Mouse (Mus musculus) adrenal gland, adult 18-20 months (tissue): Measurements from ENCODE around the gene Frmpd2. TPM values are rescaled to one million over a fixed set of nuclear protein-coding genes. Genes with fewer than 3 reads are reported as not detected.

Experiments used
- DNase-seq, 2 experiments: peaks; one replicate each; pipeline ENCODE4 v3.0.0; 2021 to 2022; ENCODE audit warnings: low spot score in 2 of 2
- total RNA-seq, 2 experiments: library from RNA; stranded (reverse); gene quantifications; 1 replicate in 1 of 2; 2 replicates in 1 of 2; pipeline ENCODE4 v1.2.3; 2021

The Frmpd2 gene
- total RNA-seq, 2 experiments from 2014 or later, result not detected

DNA sequence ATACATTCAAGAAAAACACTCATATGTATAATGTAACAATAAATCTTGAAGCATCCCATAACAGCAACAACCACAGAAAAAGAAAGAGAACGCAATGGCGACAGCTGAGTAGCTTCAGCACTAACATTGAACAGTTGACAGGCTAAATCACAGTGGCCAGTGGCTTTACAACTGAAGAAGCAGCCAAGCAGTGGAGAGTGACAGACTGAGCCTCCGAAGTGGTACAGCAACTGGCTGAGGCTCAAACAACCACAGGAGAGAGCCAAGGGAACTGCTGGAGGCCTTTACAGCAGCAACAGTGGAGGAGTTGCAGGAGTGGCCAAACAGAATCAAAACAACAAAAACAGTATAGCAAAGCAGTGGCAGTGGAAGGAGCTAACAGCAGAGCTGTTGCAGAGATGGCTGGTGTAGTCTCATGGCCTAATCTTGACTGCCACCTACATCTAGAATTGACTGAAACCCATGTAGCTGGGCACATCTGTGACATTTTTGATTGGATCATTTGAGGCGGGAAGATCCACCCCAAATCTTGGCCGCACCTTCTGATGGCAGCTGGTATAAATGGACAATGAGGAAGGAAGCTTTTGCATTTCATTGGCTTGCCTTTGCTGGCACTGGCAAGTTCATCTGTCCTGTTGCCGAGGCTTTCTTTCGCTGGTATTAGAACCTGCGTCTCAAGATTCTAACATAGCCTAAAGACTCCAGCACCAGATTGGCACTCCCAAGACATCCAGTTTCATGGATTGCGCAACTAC lies 127.1 kb downstream of the Frmpd2 start:
- no peak for DNase-seq

DNA sequence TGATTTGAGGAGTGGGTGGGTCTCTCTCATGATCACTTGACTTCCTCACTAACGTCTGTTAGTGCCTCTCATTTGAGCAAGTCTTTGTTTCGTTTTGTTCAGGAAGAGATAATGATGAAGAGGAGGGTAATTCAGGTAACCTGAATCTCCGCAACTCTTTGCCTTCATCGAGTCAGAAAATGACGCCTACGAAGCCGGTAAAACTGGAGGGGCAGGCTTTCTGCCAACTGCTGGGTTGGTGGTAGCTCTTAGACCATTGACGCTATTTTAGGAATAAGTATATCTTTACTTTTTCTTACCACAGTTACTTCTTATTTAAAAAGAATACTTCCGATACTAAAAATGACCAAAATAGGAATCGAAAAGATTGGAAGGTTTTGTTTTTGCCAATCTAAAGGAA lies 135.9 kb downstream of the Frmpd2 start:
- DNase-seq, result no peak

Other genes starting within 250 kb of the Frmpd2 start
- gene Mapk8, start 24.5 kb upstream of the Frmpd2 start, total RNA-seq, result 10 to 100 TPM; 17.3 to 21.8 TPM
- under 1 TPM in 1 of 2 experiments, not detected in 1; 0.10 TPM for gene Ptpn20, start 117.5 kb downstream of the Frmpd2 start, total RNA-seq